Mouse (Mus musculus) MN1 (cell line): ENCODE data around the gene Armt1.

ENCODE experiments used
- DNase-seq: peaks from one replicate; pipeline ENCODE4 v3.0.0-alpha.2; 2016; ENCODE audit warnings: low spot score

Armt1 gene

DNA sequence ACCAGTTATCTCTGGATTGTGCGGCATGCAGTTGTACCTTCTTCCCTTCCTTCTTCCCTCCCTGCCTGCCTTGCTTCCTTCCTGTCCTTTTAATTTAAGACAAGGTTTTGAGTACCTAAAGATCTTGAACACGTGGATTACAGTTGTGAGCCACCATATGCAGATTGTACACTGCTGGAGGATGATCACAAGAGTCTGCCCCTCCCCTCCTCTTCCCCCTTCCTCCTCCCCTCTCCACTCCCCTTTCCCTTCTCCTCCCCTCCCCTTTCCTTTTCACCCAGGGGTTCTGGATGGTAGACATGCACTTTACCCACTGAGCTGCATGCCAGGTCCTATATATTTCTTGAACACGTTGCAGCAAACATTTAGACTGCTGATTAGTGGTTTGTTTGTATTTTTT, 3.1 kb downstream of the Armt1 start:
- no peak for DNase-seq

DNA sequence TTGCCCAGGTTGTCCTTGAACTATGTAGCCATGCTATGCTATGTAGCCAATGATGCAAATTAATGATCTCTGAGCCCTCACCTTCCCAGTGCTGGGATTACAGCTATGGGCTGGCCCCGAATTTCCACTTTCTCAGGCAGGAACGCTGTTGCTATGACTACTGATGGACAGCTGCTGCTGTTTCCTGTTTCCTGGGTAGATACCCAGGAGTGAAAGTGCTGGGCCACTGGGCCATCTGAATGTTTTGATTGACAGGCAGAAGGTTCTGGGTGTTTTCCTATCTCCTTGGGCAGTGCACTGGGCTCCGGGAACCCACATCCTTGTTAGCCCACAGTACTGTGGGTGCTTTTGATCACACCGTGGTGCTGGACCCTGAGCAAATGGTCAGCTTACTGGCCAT, 24.1 kb downstream of the Armt1 start:
- DNase-seq = no peak

DNA sequence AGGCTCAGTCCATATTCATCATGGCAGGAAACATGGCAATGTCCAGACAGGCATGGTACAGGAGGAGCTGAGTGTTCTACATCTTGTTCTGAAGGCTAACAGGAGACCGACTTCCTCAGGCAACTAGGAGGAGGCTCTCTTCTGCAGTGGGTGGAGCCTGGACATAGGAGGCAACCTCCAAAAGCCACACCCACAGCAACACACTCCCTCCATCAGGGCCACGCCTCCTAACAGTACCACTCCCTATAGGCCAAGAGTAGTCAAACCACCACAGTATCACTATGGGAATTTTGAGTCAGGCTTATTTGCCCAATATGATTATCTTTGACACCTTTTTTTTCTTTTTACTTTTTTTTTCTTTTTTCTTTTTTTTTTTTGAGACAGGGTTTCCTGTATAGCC, 27.9 kb downstream of the Armt1 start:
- no peak for DNase-seq

DNA sequence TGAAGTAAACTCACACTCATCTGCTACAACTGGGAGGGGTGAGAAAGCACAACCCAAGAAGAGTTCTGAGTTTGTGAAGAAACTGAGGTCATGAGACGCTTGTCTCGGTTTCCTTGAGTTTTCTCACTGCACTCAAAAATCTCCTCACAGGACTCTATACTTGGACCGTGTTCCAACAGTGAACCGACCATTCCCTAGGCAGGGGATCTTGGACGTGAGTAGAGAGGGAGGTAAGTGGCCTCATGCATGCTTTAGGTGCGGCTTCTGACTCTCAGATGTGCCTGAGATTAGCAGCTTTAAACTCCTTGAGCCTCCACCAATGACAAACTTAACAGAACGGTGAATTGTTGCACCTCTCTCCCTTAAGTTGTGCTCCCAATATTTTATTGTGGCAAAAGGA, 33.5 kb downstream of the Armt1 start:
- no peak for DNase-seq

DNA sequence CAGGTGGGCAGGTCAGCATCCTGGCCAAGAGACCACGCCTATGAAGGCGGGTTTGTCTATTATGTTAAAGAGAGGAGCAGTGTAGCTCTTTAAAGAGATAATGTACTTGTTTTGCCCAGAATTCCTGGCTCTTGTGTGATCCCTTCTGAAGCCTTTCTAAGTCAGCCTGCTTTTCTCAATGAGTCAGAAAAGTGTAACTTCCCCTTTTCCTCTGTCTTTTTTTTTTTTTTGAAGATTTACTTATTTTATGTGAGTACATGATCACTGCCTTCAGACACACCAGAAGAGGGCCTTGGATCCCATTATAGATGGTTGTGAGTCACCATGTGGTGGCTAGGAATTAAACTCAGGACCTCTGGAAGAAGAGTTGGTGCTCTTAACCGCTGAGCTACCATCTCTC, 37.1 kb downstream of the Armt1 start:
- no peak for DNase-seq

DNA sequence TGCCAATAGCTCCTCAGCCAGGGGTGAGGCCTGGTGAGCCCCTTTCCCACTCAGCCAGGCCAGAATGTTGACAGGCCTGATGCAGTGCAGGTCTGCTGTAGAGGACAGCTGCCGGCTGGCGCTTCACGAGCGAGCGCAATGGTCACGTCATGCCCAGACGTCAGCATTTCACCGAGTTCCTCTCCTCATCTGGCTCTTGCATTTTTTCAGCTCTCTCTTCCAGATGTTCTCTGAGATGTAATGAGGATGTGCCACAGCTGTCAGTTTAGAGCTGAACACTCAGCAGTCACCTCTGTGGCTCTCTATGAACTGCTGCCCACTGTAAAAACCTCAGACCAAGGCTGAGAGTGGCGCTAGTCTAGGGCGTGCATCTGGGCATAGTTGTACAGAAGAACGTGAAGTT, 41.3 kb downstream of the Armt1 start:
- DNase-seq = no peak

DNA sequence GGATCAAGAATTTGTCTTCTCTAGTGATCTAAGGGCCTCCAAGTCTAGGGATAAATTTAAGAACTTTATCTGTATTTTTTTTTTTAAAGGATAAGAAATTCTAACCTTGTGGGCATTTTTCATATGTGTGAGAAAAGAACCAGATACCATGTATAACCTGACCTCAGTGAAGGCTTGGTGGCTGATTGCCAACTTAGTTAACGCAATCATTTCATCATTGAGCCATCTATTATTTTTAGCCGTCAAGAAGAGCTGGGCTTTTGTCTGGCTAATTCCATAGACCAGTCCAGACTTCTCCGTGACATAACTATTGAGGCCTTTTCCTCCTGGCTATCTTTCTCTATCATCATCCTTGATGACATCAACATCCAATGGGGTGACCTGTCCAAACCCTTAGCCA, 43.2 kb downstream of the Armt1 start:
- no peak for DNase-seq

DNA sequence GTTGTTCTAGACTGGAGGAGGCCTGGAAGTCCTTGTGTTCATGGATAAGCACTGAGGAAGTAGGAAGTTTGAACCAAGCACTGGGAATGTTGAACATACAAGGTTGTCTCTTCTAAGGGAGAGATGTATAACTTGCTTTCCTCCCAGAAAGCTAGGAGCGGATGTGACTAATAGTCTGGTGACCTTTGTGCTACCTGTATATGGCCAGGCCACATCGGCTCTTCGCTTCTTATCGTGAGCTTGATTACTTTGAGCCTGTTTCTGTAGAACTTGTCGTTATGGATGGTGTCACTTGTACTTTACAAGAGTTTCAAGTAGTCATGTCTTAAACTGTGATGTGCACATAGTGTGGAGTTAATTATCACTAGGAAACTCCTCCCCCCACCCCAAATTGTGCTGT, 44.3 kb downstream of the Armt1 start:
- DNase-seq = no peak

DNA sequence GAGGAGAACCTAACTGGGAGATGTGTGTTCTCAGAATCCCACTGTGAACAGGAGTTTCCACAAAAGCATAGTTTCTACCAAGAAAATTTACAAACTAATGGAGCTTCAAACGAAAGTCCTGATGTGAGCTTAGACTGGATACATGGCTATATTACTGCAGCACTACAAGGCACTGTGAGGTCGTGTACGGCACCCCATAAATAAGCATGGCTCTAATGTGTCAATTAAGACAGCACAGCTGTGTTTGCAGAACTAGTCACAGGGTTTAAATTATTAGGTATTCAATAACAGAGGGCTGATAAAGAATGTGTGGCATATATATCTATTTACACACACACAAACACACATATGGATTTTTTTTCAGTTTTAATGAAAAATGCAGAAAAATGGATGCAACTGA, 48.7 kb downstream of the Armt1 start:
- no peak for DNase-seq

DNA sequence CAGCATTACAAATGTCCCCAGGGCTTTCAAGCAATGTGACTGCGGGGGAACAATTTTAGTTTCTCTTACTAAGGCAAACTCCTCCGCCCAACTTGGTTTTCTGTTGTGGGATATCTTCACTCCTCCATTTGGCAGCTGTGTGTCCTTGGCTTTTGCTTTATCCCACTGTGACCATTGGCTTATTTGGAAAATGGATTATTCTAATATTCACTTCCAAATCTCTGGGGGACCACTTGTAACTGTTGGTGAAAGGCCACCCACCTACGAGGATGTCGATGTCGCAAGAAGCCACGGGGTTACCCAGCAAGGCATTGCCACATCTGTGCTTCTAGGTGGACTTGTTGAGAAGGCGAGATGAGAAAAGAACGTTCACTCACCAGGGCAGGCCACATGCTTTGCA, 49.4 kb downstream of the Armt1 start:
- no peak for DNase-seq

DNA sequence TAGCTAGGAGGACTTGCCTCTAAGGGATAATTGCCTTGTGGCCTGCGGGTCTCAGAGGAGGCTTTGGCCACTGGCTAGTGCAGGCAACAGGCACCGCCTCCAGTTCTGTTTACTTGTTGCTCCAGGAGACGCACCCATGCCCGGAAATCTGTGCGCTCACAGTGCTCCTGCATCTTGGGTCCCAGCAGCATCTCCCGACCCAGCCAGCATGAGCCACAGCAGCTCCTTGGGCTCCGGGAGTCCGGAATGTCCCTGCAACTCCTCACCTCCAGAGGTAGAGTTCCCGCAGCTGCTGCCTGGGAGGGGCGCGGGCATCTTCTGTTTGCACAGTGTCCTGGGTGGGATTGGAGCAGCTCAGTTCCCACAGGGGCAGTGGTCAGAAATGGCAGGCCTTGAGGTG, 50.1 kb downstream of the Armt1 start, which contains the start of gene Ccdc170:
Gene Ccdc170, plus strand, starts transcription at position 148 of the 400 bp plus-strand sequence.
- DNase-seq = peak; percentile 38

DNA sequence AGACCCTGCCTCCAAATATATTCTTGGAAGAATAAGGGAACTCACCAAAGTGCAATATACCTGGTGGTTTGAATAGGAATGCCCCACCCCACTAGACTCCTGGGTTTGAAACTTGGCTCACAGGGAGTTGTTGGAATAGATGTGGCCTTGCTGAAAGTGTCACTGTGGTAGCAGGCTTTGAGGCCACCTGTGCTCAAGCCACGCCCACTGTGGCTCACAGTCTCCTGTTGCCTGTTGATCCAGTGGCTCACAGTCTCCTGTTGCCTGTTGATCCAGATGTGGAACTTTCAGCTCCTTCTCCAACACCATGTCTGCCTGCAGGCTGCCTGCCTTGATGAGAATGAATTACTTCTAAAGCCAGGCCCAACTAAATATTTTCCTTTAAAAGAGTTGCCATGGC, 51.6 kb downstream of the Armt1 start:
- DNase-seq = no peak

DNA sequence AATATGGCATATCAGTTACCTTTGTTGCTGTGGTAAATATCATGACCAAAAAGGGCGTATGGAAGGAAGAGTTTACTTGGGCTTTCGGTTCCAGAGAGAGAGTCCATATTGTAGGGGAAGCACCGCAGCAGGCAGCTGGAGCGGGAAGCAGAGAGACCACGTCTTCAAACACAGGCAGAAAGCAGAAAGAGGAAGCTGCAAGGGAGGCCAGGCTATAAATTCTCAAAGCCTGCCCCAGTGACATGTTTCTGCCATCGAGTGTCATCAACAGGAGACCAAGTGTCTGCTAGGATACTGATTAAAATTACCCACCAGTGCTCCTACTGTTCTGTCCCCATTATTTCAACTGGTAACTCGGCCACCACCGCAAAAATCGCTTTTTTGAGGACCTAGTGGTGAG, 52.7 kb downstream of the Armt1 start:
- DNase-seq = no peak

DNA sequence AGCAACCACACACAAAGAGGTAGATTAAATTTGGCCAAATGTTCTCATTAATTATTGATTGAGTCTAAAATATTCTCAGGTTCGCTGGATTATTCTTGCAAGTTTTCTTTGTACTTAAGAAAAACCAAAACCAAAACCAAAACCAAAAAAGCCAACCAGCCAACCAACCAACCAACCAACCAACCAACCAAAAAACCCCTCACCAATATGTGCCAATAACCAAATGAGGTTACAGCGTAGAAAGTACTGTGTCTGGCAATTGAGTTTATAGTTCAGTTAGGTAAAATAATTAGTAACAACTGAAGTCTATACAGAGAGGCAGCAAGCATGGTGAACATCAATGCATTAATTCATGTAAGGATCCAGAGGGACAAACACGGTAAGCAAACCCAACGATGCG, 57.6 kb downstream of the Armt1 start:
- no peak for DNase-seq

DNA sequence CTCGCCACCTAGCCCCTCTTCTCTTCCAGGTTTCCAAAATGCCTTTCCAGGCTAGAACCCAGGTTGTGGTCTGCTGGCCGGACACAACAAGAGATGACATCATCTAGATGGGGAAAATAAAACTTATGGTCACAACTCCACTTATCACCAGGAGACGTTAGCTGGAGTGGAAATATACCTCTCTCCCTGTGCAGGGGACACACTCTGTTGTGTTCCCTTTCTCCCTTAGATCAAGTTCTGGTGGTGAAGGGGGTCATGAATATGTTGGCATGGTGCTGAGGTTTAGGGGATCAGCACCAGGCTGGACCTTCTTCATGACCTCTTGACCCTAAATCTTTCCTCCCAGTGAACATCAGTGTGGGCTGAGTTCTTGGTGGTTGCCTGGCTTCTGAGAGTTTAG, 59.0 kb downstream of the Armt1 start:
- DNase-seq = no peak

DNA sequence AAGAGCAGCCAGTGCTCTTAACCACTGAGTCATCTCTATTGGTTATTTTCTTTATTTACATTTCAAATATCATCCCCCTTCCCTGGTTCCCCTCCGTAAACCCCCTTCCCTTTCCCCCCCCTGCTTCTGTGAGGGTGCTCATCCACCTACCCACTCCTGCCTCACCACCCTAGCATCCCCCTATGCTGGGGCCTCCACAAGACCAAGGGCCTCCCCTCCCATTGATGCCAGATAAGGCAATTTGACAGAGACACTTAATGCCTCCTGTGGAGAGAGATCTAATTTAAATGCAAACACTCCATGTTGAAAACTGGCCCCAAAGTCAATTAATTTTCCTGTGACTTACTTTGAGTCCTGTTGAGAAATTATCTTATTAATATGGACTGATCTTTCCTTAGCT, 59.8 kb downstream of the Armt1 start:
- DNase-seq = no peak

DNA sequence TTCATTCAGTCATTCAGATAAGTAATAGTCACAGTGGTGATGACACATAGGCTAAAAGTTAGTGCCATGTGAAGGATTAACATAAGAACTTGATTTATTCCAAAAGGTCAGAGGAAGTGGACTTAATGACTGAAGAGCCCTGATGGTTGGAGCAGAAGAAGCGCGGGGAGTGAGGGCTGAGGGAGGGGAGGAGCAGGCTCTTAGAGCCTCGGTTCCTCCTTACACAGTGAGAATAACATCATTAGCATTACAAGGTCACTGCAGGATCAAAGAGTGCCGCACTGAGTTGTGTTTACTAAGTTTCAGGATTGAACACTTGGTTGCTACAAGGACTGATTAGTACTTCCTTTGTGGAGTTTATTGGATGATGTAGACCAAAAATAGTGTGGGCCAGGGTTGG, 60.6 kb downstream of the Armt1 start:
- DNase-seq = no peak

DNA sequence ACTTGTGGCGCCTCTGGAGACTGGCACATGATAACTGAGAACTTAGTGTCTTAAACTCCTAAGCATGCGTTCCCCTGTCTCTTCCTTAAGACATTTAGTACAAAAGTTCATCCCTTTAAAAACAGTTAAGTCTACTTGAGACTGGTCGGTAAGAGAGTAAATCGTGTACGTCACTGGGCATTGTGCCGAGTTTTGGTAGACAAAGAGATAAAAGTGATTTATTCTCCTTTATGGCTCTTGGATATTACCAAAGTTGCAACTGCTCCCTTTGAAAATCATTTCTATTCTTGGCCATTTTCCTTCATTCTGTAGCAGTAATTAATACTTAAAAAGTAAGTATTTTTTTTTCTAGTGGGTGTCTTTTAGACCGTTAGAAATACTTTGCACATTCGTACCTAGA, 71.0 kb downstream of the Armt1 start:
- DNase-seq = no peak
